Mouse (Mus musculus) layer of hippocampus, adult 2 months (tissue): ENCODE data around the gene Xxylt1. TPM values are rescaled to one million over a fixed set of nuclear protein-coding genes. Genes with fewer than 3 reads are reported as not detected.
A peak's percentile ranks its signal among the peaks of the same experiment; 100 is the strongest.

Experiments used
- DNase-seq, 2 experiments: peaks; one replicate each; pipeline ENCODE4 v3.0.0; 2022; ENCODE audit warnings: low spot score in 2 of 2
- H3K27ac ChIP-seq: fragments of 200-600 bp; 2 replicates; pipeline ENCODE4 v1.8.1; 2022
- H3K4me3 ChIP-seq: fragments of 200-600 bp; 2 replicates; pipeline ENCODE4 v1.8.1; 2022; ENCODE audit warnings: mild to moderate bottlenecking
- CTCF ChIP-seq: fragments of 200-600 bp; conservative IDR thresholded peaks from 2 replicates; pipeline ENCODE4 v1.8.1; 2022; ENCODE audit warnings: antibody characterized with exemption, mild to moderate bottlenecking, moderate library complexity
- total RNA-seq, 2 experiments: library from RNA; stranded (reverse); gene quantifications; 2 replicates each; pipeline ENCODE4 v1.2.3; 2021

The Xxylt1 gene
- total RNA-seq, 2 experiments from 2014 or later: 18.2 to 19.0 TPM

DNA sequence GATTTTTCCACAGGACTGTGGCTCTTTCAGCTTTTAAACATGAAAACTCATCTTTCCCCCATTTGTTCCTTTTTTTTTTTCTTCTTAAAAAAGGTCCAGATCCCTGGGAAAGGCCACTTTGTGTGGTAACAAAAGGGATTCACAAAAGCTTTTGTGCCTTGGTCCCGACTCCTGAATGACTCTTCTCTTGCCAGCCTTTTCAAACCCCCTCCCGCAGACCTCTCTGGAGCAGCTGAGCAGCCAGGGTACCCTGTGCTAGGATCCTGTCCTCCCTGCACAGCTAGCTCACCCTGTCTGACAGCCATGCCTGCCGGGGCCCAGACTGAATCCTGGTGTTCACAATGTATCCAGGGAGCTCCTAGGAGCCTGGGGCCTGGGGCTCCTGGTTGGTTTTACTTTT is 47.2 kb downstream of the Xxylt1 start:
- peak overlapping the region; percentile 61 for H3K27ac ChIP-seq
- DNase-seq: no peak

GRCm38 (mm10) chr16:31029739-31030485 is 51.3 kb downstream of the Xxylt1 start:
- TF ChIP-seq CTCF: no peak
- peak overlapping the region; percentile 72; the same call in 1 of the 2 replicates for H3K27ac ChIP-seq
- no peak for DNase-seq
- no peak overlapping the region for H3K4me3 ChIP-seq

More for the DNA sequence above, 47.2 kb downstream of the Xxylt1 start:
- H3K4me3 ChIP-seq: no peak overlapping the region
- no peak for TF ChIP-seq CTCF

DNA sequence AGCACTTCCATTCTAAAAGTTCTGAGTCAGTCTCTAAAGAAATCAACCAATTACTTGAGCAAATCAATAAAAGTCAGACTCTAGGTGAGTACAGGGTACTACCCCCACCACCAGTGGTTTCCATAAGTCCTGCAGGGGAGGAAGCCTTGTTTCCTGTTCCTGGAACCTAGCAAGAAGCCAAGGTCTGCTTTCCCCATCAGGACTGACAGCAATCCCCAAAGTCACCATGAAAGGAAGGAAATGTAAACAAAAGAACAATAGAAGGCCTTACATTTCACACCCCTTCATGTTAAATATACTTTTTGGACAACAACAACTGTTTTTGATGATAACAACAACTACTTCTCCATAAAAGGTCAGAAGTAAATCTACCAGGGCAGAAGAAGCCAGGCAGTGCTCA is 53.6 kb downstream of the Xxylt1 start:
- Histone ChIP-seq H3K4me3 (no peak overlapping the region), H3K27ac (no peak overlapping the region)
- TF ChIP-seq CTCF: no peak
- DNase-seq: no peak

GRCm38 (mm10) chr16:31025516-31025915 is 55.7 kb downstream of the Xxylt1 start:
- no peak for DNase-seq
- H3K4me3 ChIP-seq: no peak overlapping the region
- H3K27ac ChIP-seq: no peak overlapping the region
- TF ChIP-seq CTCF: no peak

GRCm38 (mm10) chr16:31024997-31025396 is 56.2 kb downstream of the Xxylt1 start:
- no peak overlapping the region for H3K4me3 ChIP-seq
- no peak overlapping the region for H3K27ac ChIP-seq
- DNase-seq: no peak
- no peak for TF ChIP-seq CTCF

GRCm38 (mm10) chr16:31024221-31024620 is 57.0 kb downstream of the Xxylt1 start:
- DNase-seq: no peak

GRCm38 (mm10) chr16:31023803-31024202 is 57.4 kb downstream of the Xxylt1 start:
- DNase-seq: no peak
- Histone ChIP-seq H3K4me3 (no peak overlapping the region), H3K27ac (no peak overlapping the region)
- TF ChIP-seq CTCF: no peak

More at GRCm38 (mm10) chr16:31024221-31024620, 57.0 kb downstream of the Xxylt1 start:
- Histone ChIP-seq H3K27ac (no peak overlapping the region), H3K4me3 (no peak overlapping the region)
- no peak for TF ChIP-seq CTCF

- no peak for DNase-seq
- no peak for TF ChIP-seq CTCF
- Histone ChIP-seq H3K4me3 (no peak overlapping the region), H3K27ac (peak overlapping the region; percentile 28; the same call in 1 of the 2 replicates)
These were observed 58.9 kb downstream of the Xxylt1 start for GRCm38 (mm10) chr16:31022287-31022686.

DNA sequence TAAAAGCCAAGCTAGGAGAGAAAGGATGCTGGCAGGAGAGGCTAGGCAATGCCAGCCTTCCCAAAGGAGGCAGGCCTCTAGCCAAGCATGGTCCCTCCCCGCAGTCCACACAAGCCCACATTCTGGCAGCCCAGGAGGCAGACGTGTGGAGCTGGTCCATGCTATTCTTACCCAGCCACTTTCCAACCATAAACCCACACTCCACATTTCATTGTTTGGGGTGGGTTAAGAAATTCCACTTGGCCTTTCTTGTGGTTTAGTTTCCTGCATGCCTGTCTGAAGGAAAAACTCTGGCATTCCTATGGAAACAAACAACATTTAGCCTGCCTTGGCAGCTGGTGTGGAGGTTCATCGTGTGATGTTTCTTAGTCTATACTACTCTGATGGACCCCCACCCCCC is 61.7 kb downstream of the Xxylt1 start:
- Histone ChIP-seq H3K27ac (no peak overlapping the region), H3K4me3 (no peak overlapping the region)
- TF ChIP-seq CTCF: no peak
- no peak for DNase-seq

- no peak for DNase-seq
- no peak overlapping the region for H3K27ac ChIP-seq
- H3K4me3 ChIP-seq: no peak overlapping the region
- TF ChIP-seq CTCF: no peak
These were observed 63.4 kb downstream of the Xxylt1 start for GRCm38 (mm10) chr16:31017687-31018413.

- TF ChIP-seq CTCF: no peak
- H3K4me3 ChIP-seq: no peak overlapping the region
- DNase-seq: no peak
- no peak overlapping the region for H3K27ac ChIP-seq
These were observed 64.6 kb downstream of the Xxylt1 start for GRCm38 (mm10) chr16:31016669-31017068.

GRCm38 (mm10) chr16:31016169-31016568 is 65.1 kb downstream of the Xxylt1 start:
- Histone ChIP-seq H3K4me3 (no peak overlapping the region), H3K27ac (no peak overlapping the region)
- TF ChIP-seq CTCF: peak; percentile 71
- no peak for DNase-seq

GRCm38 (mm10) chr16:31015271-31015670 is 66.0 kb downstream of the Xxylt1 start:
- Histone ChIP-seq H3K4me3 (no peak overlapping the region), H3K27ac (no peak overlapping the region)
- TF ChIP-seq CTCF: no peak
- DNase-seq: no peak
